Mouse (Mus musculus) thymus, adult 2 months (tissue): Measurements from ENCODE around the gene Steap3. TPM values are rescaled to one million over a fixed set of nuclear protein-coding genes. Genes with fewer than 3 reads are reported as not detected.

ENCODE experiments used
- DNase-seq: peaks from one replicate; pipeline ENCODE4 v3.0.0; 2021
- H3K27ac ChIP-seq: fragments of 200-500 bp; 2 replicates; pipeline ENCODE4 v1.5.1; 2012; ENCODE audit warnings: low read length, control low read depth; ENCODE audit not compliant: control insufficient read depth, insufficient read depth
- H3K27me3 ChIP-seq: fragments of 200-500 bp; 2 replicates; pipeline ENCODE4 v1.6.1; 2012; ENCODE audit warnings: mild to moderate bottlenecking, low read length, moderate library complexity, mixed read lengths; ENCODE audit not compliant: control insufficient read depth, insufficient read depth
- H3K36me3 ChIP-seq: fragments of 200-500 bp; 2 replicates; pipeline ENCODE4 v1.6.1; 2012; ENCODE audit warnings: mild to moderate bottlenecking, low read length, moderate library complexity; ENCODE audit not compliant: control insufficient read depth, insufficient read depth
- H3K4me1 ChIP-seq: fragments of 200-500 bp; replicated peaks from 2 replicates; pipeline ENCODE4 v1.6.1; 2012; ENCODE audit warnings: low read length; ENCODE audit not compliant: control insufficient read depth, insufficient read depth
- H3K4me3 ChIP-seq: fragments of 200-500 bp; 2 replicates; pipeline ENCODE4 v1.5.1; 2012; ENCODE audit warnings: mild to moderate bottlenecking, low read length, control low read depth, moderate library complexity; ENCODE audit not compliant: control insufficient read depth, insufficient read depth
- CTCF ChIP-seq: fragments of 200-500 bp; IDR thresholded peaks from 2 replicates; pipeline ENCODE4 v1.5.1; 2012; ENCODE audit warnings: mild to moderate bottlenecking, control low read depth, low read length, moderate library complexity, borderline replicate concordance; ENCODE audit not compliant: control insufficient read depth, poor library complexity, insufficient read depth; ENCODE audit errors: extremely low read depth
- POLR2A ChIP-seq: fragments of 200-500 bp; IDR thresholded peaks from 2 replicates; pipeline ENCODE4 v1.6.1; 2012; ENCODE audit warnings: mild to moderate bottlenecking, low read length, control low read depth, moderate library complexity; ENCODE audit not compliant: control insufficient read depth, poor library complexity, insufficient read depth; ENCODE audit errors: extremely low read depth
- WGBS: fragments of 180-500 bp; shearing (Covaris S2); methylation state at CpG from one replicate; pipeline ENCODE4 v1.1.7; 2018; 5-methylcytosine and 5-hydroxymethylcytosine counted together
- polyA plus RNA-seq: library from polyadenylated mRNA; depleted of rRNA; stranded (reverse); fragments of >200 nt; gene quantifications from 2 replicates; pipeline ENCODE4 v1.2.3, GENCODE M21; 2012; rRNA removed

Steap3 gene
- polyA plus RNA-seq, 1 experiment: 24.2 TPM

DNA sequence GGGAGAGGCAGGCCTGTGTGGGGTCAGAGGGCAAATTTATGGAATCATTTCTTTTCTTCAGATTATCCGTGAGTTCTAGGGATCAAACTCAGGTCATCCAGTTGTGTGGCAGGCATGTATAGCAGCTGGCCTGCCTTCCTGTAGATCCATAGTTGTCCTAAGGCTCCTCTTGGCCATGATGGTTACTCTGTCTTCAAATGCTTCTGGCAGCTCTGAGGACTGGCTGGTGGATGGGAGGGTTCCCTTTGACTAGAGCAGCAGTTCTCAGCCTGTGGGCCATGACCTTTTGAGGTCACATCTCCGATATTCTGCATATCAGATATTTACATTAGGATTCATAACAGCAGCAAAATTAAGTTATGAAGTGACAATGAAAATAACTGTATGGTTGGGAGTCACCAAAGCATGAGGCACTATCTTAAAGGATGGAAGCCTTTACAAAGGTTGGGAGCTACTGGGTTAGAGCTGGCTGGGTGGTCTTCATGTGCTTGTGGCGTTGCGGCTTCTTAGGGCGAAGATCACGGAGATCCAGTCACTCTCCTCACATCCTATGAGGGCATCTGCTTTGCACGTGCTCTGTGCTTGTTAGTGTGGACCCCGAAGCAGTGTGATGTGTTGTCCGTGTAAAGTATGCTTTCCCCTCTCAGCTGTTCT is 113.9 kb downstream of the Steap3 start:
- 97% methylated on average over 9 of the region's 9 CpGs for WGBS
- DNase-seq: no peak
- TF ChIP-seq CTCF (no peak), POLR2A (no peak)
- H3K4me1 ChIP-seq: no peaks in the 10 kb centered on the region
- no peaks in the 10 kb centered on the region for H3K36me3 ChIP-seq
- H3K27ac ChIP-seq: no peak overlapping the region
- H3K4me3 ChIP-seq: no peak overlapping the region
- no peaks in the 10 kb centered on the region for H3K27me3 ChIP-seq

DNA sequence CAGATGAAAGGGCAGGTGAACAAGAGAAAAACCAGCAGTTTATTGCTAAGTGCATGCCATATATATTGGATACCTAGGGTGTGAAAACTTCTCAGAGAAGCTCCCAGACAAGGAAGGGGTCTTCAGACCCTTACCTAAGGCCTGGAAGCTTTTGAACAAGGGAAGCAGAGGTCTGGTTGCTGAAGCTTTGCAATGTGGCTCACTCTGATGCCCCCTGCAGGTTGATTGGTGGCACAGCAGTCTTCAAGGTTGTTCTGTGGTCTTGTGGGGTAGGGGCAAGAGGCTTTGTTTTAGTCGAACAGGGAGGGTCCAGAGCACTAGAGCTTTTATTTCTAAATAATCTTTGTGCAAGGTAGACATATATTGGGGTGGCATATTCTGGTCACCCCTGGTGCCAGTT is 117.2 kb downstream of the Steap3 start:
- no peaks in the 10 kb centered on the region for H3K4me1 ChIP-seq
- H3K36me3 ChIP-seq: no peaks in the 10 kb centered on the region
- H3K27me3 ChIP-seq: no peaks in the 10 kb centered on the region
- peak; percentile 29 for DNase-seq
- H3K27ac ChIP-seq: no peak overlapping the region
- TF ChIP-seq POLR2A: no peak
- no peak for TF ChIP-seq CTCF
- H3K4me3 ChIP-seq: no peak overlapping the region
- 41% methylated on average over 1 of the region's 1 CpGs for WGBS

DNA sequence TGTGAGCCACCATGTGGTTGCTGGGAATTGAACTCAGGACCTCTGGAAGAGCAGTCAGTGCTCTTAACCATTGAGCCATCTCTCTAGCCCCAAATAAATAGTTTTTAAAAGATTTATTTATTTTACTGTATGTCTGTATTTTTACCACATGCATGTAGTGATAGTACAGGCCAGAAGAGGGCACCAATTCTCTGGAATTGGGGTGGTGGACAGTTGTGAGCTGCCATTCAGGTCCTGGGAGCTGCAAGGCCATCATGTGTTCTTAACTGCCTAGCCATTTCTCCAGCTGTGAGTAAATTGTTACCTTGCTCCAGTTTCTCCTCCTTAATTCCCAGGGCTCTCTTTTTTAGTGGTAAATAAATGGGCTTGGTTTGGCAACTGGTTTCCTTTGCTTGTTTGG is 118.3 kb downstream of the Steap3 start:
- H3K4me3 ChIP-seq: no peak overlapping the region
- no peak overlapping the region for H3K27ac ChIP-seq
- TF ChIP-seq CTCF (no peak), POLR2A (no peak)
- no peaks in the 10 kb centered on the region for H3K27me3 ChIP-seq
- DNase-seq: peak; percentile 19
- no peaks in the 10 kb centered on the region for H3K4me1 ChIP-seq
- H3K36me3 ChIP-seq: no peaks in the 10 kb centered on the region

DNA sequence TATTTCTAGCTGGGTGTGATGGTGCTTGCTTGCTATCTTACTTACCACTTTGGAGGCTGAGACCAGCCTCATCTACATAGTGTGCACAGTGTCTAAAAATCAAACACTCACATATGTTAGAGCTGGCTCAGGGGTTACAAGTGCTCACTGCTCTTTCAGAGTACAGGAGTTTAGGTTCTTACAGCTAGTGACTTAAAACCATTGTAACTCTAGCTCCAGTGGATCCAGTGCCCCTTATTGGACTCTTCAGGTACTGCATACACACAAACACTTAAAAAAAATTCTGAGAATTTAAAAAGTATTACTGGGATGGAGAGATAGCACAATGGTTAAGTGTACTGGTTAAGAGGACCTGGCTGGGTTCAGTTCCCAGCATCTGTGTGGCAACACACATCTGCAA is 125.5 kb downstream of the Steap3 start:
- TF ChIP-seq POLR2A: no peak
- no peak for TF ChIP-seq CTCF
- H3K27ac ChIP-seq: no peak overlapping the region
- no peak overlapping the region for H3K4me3 ChIP-seq
- DNase-seq: no peak
- H3K4me1 ChIP-seq: no peaks in the 10 kb centered on the region
- H3K27me3 ChIP-seq: no peaks in the 10 kb centered on the region
- H3K36me3 ChIP-seq: no peaks in the 10 kb centered on the region

DNA sequence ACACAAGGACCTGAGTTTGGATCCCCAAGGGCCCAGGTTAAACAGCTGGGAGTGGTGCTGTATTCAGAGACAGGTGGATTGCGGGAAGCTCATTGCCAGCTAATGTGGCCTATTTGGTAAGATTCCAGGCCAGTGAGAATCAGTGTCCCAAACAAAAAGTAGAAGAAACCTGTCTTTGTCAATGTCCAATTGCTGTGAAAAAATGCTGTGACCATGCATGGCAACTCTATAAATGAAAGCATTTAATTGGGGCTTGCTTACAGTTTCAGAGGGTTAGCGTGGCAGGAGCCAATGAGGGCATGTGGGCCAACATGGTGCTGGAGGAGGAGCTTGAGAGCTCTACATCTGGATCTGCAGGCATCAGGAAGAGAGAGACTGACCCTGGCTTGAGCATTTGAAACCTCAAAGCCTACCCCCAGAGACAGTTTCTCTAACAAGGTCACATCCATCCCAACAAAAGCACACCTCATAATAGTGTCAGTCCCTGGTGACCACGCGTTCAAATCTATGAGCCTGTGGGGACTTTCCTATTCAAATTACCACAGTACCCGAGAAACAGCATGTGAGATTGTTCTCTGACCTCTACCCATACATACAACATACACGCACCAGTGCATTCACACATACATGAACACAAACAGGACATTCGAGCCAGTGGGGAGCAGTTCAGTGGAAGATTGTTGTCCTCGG is 126.8 kb downstream of the Steap3 start:
- Histone ChIP-seq H3K27ac (no peak overlapping the region), H3K4me1 (no peaks in the 10 kb centered on the region), H3K36me3 (no peaks in the 10 kb centered on the region), H3K4me3 (no peak overlapping the region), H3K27me3 (no peaks in the 10 kb centered on the region)
- TF ChIP-seq POLR2A: no peak
- TF ChIP-seq CTCF: no peak
- DNase-seq: no peak
- 97% methylated on average over 8 of the region's 8 CpGs for WGBS

DNA sequence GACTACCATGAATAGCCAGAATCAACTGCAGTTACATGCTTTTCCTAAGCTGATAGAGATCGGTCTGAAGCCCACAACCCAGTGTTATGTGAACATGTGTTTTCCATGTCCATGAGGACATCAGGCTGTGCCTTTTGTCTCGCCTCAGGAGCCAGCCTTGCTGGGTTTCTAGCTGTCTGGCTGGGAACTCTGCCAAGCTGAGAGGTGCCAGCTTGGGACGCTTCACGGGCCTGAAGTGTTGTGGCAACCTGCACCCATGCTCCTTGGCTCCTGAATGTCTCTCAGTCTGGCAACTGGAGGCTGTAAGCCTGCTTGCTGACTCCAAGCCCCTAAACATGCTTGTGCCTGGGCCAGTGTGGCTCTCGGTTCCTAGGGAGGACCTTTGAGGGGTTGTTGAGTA is 130.0 kb downstream of the Steap3 start:
- Histone ChIP-seq H3K4me1 (no peaks in the 10 kb centered on the region), H3K4me3 (no peak overlapping the region), H3K27me3 (no peaks in the 10 kb centered on the region), H3K36me3 (no peaks in the 10 kb centered on the region), H3K27ac (no peak overlapping the region)
- no peak for DNase-seq
- TF ChIP-seq POLR2A (no peak), CTCF (no peak)
- WGBS: 82% methylated on average over 5 of the region's 5 CpGs

Other genes starting within 250 kb of the Steap3 start
- gene Tmem37, start 198.6 kb downstream of the Steap3 start, polyA plus RNA-seq: 15.7 and 18.5 TPM in 2 replicates
- gene Dbi, start 151.6 kb downstream of the Steap3 start, polyA plus RNA-seq: 210 and 247 TPM in 2 replicates
- 4.4 and 5.5 TPM in 2 replicates for gene 3110009E18Rik, start 151.5 kb downstream of the Steap3 start, polyA plus RNA-seq
- gene C1ql2, start 67.9 kb upstream of the Steap3 start, polyA plus RNA-seq: 0.11 and 0.28 TPM in 2 replicates
- 0.36 and 2.1 TPM in 2 replicates for gene Marco, start 232.3 kb upstream of the Steap3 start, polyA plus RNA-seq